Comparison of ENCODE assay signal across 9 mouse cellular contexts in genomic region chr11:103285951-103286350, GRCm38 (mm10). TPM values are rescaled to one million over a fixed set of nuclear protein-coding genes. Genes with fewer than 3 reads are reported as not detected.
A peak's percentile ranks its signal among the peaks of the same experiment; 100 is the strongest.
DNase-seq lines count a peak whose midpoint lies in the region; ATAC-seq lines count a peak whose summit lies in the region.
"Had no signal": no experiment of that assay in that cellular context is flagged by ENCODE, and none has a peak within 500 bp of the region (broad histone marks: within the 10 kb centered on the region; RNA-seq: fewer than 3 reads in every experiment).

No protein-coding gene starts in this region.

- no peaks in the 10 kb centered on the region for H3K4me1 ChIP-seq in midbrain, embryonic 11.5 days (ENCODE audit: control insufficient read depth, insufficient read depth, low read length)
- no peaks in the 10 kb centered on the region for H3K4me1 ChIP-seq in midbrain, embryonic 14.5 days (ENCODE audit: control insufficient read depth, insufficient read depth, low read length)
- H3K4me1 ChIP-seq in heart, embryonic 14.5 days (ENCODE audit: control insufficient read depth in 2 of 2, insufficient read depth in 2 of 2, low read length in 2 of 2): peaks cover 8 to 10% of the 10 kb centered on the region in 2 experiments
- H3K4me1 ChIP-seq in limb, embryonic 12.5 days (replicated peaks): peaks cover 12% of the 10 kb centered on the region
- H3K4me1 ChIP-seq in stomach, embryonic 15.5 days: peaks cover 11% of the 10 kb centered on the region; the same call in 1 of the 2 replicates

- DNase-seq in midbrain, embryonic 11.5 days (ENCODE audit: low spot score, missing footprints): peak; percentile 83
- DNase-seq in midbrain, embryonic 14.5 days: no peak
- DNase-seq in urinary bladder, adult 2 months (ENCODE audit: low spot score): no peak
- DNase-seq in cerebellum, postnatal 25 days: no peak
- no peak for DNase-seq in thymus, postnatal 36 days

- no peak for ATAC-seq in midbrain, embryonic 11.5 days (ENCODE audit: low FRiP score)
- ATAC-seq in midbrain, embryonic 14.5 days (ENCODE audit: low FRiP score, low TSS enrichment): no peak
- peak; percentile 63; the same call in 1 of the 2 replicates for ATAC-seq in heart, embryonic 14.5 days (ENCODE audit: insufficient number of reproducible peaks, insufficient read depth, low FRiP score, low read depth)
- ATAC-seq in limb, embryonic 12.5 days (ENCODE audit: insufficient number of reproducible peaks, insufficient read depth, low FRiP score, low TSS enrichment, low read depth): no peak
- peak; percentile 43; the same call in 1 of the 2 replicates for ATAC-seq in stomach, embryonic 15.5 days (ENCODE audit: insufficient read depth, low FRiP score, low read depth)
- ATAC-seq: inflammation-experienced regulatory T-cells, adult 6 months had no signal

- H3K27me3 ChIP-seq in midbrain, embryonic 11.5 days (ENCODE audit: control insufficient read depth, insufficient read depth, low read length): no peaks in the 10 kb centered on the region
- H3K27me3 ChIP-seq in midbrain, embryonic 14.5 days (ENCODE audit: control insufficient read depth, insufficient read depth, low read length): no peaks in the 10 kb centered on the region
- no peaks in the 10 kb centered on the region for H3K27me3 ChIP-seq in heart, embryonic 14.5 days (ENCODE audit: control insufficient read depth, insufficient read depth, low read length)
- no peaks in the 10 kb centered on the region for H3K27me3 ChIP-seq in limb, embryonic 12.5 days
- H3K27me3 ChIP-seq in stomach, embryonic 15.5 days (replicated peaks): no peaks in the 10 kb centered on the region

- H3K9me3 ChIP-seq in midbrain, embryonic 11.5 days (ENCODE audit: control insufficient read depth, low read length): no peaks in the 10 kb centered on the region
- no peaks in the 10 kb centered on the region for H3K9me3 ChIP-seq in midbrain, embryonic 14.5 days (ENCODE audit: control insufficient read depth, low read length)
- H3K9me3 ChIP-seq in heart, embryonic 14.5 days (ENCODE audit: control insufficient read depth, low read length): no peaks in the 10 kb centered on the region
- H3K9me3 ChIP-seq in limb, embryonic 12.5 days: no peaks in the 10 kb centered on the region
- no peaks in the 10 kb centered on the region for H3K9me3 ChIP-seq in stomach, embryonic 15.5 days

- H3K4me2 ChIP-seq in midbrain, embryonic 11.5 days: no peak overlapping the region
- no peak overlapping the region for H3K4me2 ChIP-seq in midbrain, embryonic 14.5 days (ENCODE audit: low read length)
- no peak overlapping the region for H3K4me2 ChIP-seq in heart, embryonic 14.5 days (ENCODE audit: low read length)
- no peak overlapping the region for H3K4me2 ChIP-seq in limb, embryonic 12.5 days
- no peak overlapping the region for H3K4me2 ChIP-seq in stomach, embryonic 15.5 days

- H3K9ac ChIP-seq in midbrain, embryonic 11.5 days (ENCODE audit: low read length): no peak overlapping the region
- H3K9ac ChIP-seq in midbrain, embryonic 14.5 days (replicated peaks; ENCODE audit: low read length): no peak overlapping the region
- no peak overlapping the region; the same call in 1 of the 2 replicates for H3K9ac ChIP-seq in heart, embryonic 14.5 days (ENCODE audit: low read length)
- no peak overlapping the region for H3K9ac ChIP-seq in limb, embryonic 12.5 days (replicated peaks)
- no peak overlapping the region for H3K9ac ChIP-seq in stomach, embryonic 15.5 days

- H3K4me3 ChIP-seq in midbrain, embryonic 11.5 days (ENCODE audit: low read depth, low read length): no peak overlapping the region
- H3K4me3 ChIP-seq in midbrain, embryonic 14.5 days (replicated peaks; ENCODE audit: low read depth, low read length): no peak overlapping the region
- H3K4me3 ChIP-seq in heart, embryonic 14.5 days (ENCODE audit: control insufficient read depth in 1 of 2, insufficient read depth in 1 of 2, low read depth in 1 of 2, low read length in 2 of 2): no peak overlapping the region
- H3K4me3 ChIP-seq in limb, embryonic 12.5 days (replicated peaks): no peak overlapping the region
- H3K4me3 ChIP-seq in stomach, embryonic 15.5 days (replicated peaks): no peak overlapping the region

- WGBS in midbrain, embryonic 11.5 days: 58% methylated on average over 6 of the region's 6 CpGs
- 55% methylated on average over 6 of the region's 6 CpGs for WGBS in midbrain, embryonic 14.5 days
- WGBS in heart, embryonic 14.5 days: 20% methylated on average over 6 of the region's 6 CpGs
- 39% methylated on average over 6 of the region's 6 CpGs for WGBS in limb, embryonic 12.5 days
- 18% methylated on average over 6 of the region's 6 CpGs for WGBS in stomach, embryonic 15.5 days

- H3K36me3 ChIP-seq in midbrain, embryonic 11.5 days (ENCODE audit: control insufficient read depth, insufficient read depth, low read length): no peaks in the 10 kb centered on the region
- no peaks in the 10 kb centered on the region for H3K36me3 ChIP-seq in midbrain, embryonic 14.5 days (ENCODE audit: control insufficient read depth, insufficient read depth, low read length)
- H3K36me3 ChIP-seq in heart, embryonic 14.5 days (ENCODE audit: control insufficient read depth, insufficient read depth, low read length): no peaks in the 10 kb centered on the region
- H3K36me3 ChIP-seq in limb, embryonic 12.5 days: no peaks in the 10 kb centered on the region
- H3K36me3 ChIP-seq in stomach, embryonic 15.5 days: no peaks in the 10 kb centered on the region

- no peak overlapping the region for H3K27ac ChIP-seq in midbrain, embryonic 11.5 days (ENCODE audit: low read depth, low read length)
- no peak overlapping the region for H3K27ac ChIP-seq in midbrain, embryonic 14.5 days (replicated peaks; ENCODE audit: low read depth, low read length)
- peak overlapping the region; percentile 45 to 50; a peak in 3 of 4 replicates for H3K27ac ChIP-seq in heart, embryonic 14.5 days (replicated peaks in 1 of 2; ENCODE audit: control insufficient read depth in 1 of 2, insufficient read depth in 1 of 2, low read depth in 2 of 2, low read length in 2 of 2)
- H3K27ac ChIP-seq in limb, embryonic 12.5 days: peak overlapping the region; percentile 12; the same call in 1 of the 2 replicates
- H3K27ac ChIP-seq in stomach, embryonic 15.5 days: peak overlapping the region; percentile 11; the same call in 1 of the 2 replicates

RNA-seq across cellular contexts. Expression of gene Map3k14, which starts 18.7 kb away (rescaled TPM):
- 2.3 and 3.3 TPM in 2 replicates for polyA plus RNA-seq in midbrain, embryonic 11.5 days (2014; fragmentation: Nextera tagmentation; extraction: Ambion mirVana)
- 3.0 and 3.4 TPM in 2 replicates for polyA plus RNA-seq in midbrain, embryonic 14.5 days (2014; fragmentation: Nextera tagmentation; extraction: Ambion mirVana)
- polyA plus RNA-seq in heart, embryonic 14.5 days (2014; fragmentation: Nextera tagmentation; extraction: Ambion mirVana): 1.3 and 1.5 TPM in 2 replicates
- 4.2 and 4.7 TPM in 2 replicates for polyA plus RNA-seq in limb, embryonic 12.5 days (2016; fragmentation: Nextera tagmentation; extraction: Ambion mirVana)
- polyA plus RNA-seq in stomach, embryonic 15.5 days (2015; fragmentation: Nextera tagmentation; extraction: Ambion mirVana): 3.6 and 3.8 TPM in 2 replicates
- 6.6 and 8.9 TPM in 2 replicates for polyA plus RNA-seq in urinary bladder, adult 2 months (2012; rRNA removed)

Comparison
In these comparisons a context has a peak if more than half of its experiments do, and no peak if none do; other contexts are left out.
1. ATAC-seq: peak in heart, embryonic 14.5 days (single experiment) and stomach, embryonic 15.5 days (single experiment); none in midbrain, embryonic 11.5 days (single experiment), midbrain, embryonic 14.5 days (single experiment) and limb, embryonic 12.5 days (single experiment).
2. H3K27ac ChIP-seq: peak in heart, embryonic 14.5 days (2 of 2), limb, embryonic 12.5 days (single experiment) and stomach, embryonic 15.5 days (single experiment); none in midbrain, embryonic 11.5 days (single experiment) and midbrain, embryonic 14.5 days (single experiment).